Mouse (Mus musculus) liver, postnatal 0 days (tissue): ENCODE measurements around the gene Mocs3. TPM values are rescaled to one million over a fixed set of nuclear protein-coding genes. Genes with fewer than 3 reads are reported as not detected.

Source experiments
- ATAC-seq: fragments of 200-750 bp; cut with Nextera tagmentation; 2 replicates; pipeline ENCODE4 v1.8.0; 2017; ENCODE audit warnings: mild to moderate bottlenecking, moderate library complexity
- DNase-seq: peaks from one replicate; pipeline ENCODE4 v3.0.0-alpha.2; 2016
- H3K27ac ChIP-seq: fragments of 300-500 bp; sonication (generic); 2 replicates; pipeline ENCODE4 v1.5.1; 2014; ENCODE audit warnings: antibody characterized with exemption, moderate library complexity, mild to moderate bottlenecking, low read depth
- H3K27me3 ChIP-seq: fragments of 300-500 bp; sonication (generic); 2 replicates; pipeline ENCODE4 v1.6.1; 2014; ENCODE audit warnings: low read length, control low read depth, mixed read lengths; ENCODE audit not compliant: insufficient read depth
- H3K36me3 ChIP-seq: fragments of 300-500 bp; sonication (generic); replicated peaks from 2 replicates; pipeline ENCODE4 v1.6.1; 2014; ENCODE audit warnings: mild to moderate bottlenecking, control low read depth, low read length, moderate library complexity, mixed read lengths; ENCODE audit not compliant: insufficient read depth
- H3K4me1 ChIP-seq: fragments of 300-500 bp; sonication (generic); 2 replicates; pipeline ENCODE4 v1.6.1; 2014; ENCODE audit warnings: antibody characterized with exemption, mild to moderate bottlenecking, control low read depth; ENCODE audit not compliant: insufficient read depth
- H3K4me2 ChIP-seq: fragments of 300-500 bp; sonication (generic); 2 replicates; pipeline ENCODE4 v1.6.1; 2014; ENCODE audit warnings: low read depth, mild to moderate bottlenecking, low read length, moderate library complexity, mixed read lengths
- H3K4me3 ChIP-seq: fragments of 300-500 bp; sonication (generic); 2 replicates; pipeline ENCODE4 v1.5.1; 2014; ENCODE audit warnings: low read depth, low read length
- H3K9ac ChIP-seq: fragments of 300-500 bp; sonication (generic); replicated peaks from 2 replicates; pipeline ENCODE4 v1.6.1; 2014; ENCODE audit warnings: mild to moderate bottlenecking, moderate library complexity
- H3K9me3 ChIP-seq: fragments of 300-500 bp; sonication (generic); 2 replicates; pipeline ENCODE4 v1.6.1; 2016; ENCODE audit warnings: mild to moderate bottlenecking, control low read depth, low read length, mixed read lengths
- CTCF ChIP-seq: sonication (generic); IDR thresholded peaks from 2 replicates; pipeline ENCODE4 v1.5.1; 2016; ENCODE audit warnings: antibody characterized with exemption, low read depth
- EP300 ChIP-seq: IDR thresholded peaks from 2 replicates; pipeline ENCODE4 v1.6.1; 2016; ENCODE audit warnings: antibody characterized with exemption, low read depth, mild to moderate bottlenecking
- WGBS: fragments of 180-500 bp; shearing (Covaris S2); extraction: QIAGEN DNeasy Blood & Tissue Kit; methylation state at CpG from one replicate; pipeline ENCODE4 v1.1.7; 2014; ENCODE audit not compliant: insufficient replicate concordance; 5-methylcytosine and 5-hydroxymethylcytosine counted together
- polyA plus RNA-seq: library from polyadenylated mRNA; unstranded; fragments of >200 nt; fragmentation: Nextera tagmentation; extraction: Ambion mirVana; gene quantifications from 2 replicates; pipeline ENCODE4 v1.2.1, GENCODE M21; 2015

Gene Mocs3
- polyA plus RNA-seq, 1 experiment from 2014 or later: 3.6 TPM

DNA sequence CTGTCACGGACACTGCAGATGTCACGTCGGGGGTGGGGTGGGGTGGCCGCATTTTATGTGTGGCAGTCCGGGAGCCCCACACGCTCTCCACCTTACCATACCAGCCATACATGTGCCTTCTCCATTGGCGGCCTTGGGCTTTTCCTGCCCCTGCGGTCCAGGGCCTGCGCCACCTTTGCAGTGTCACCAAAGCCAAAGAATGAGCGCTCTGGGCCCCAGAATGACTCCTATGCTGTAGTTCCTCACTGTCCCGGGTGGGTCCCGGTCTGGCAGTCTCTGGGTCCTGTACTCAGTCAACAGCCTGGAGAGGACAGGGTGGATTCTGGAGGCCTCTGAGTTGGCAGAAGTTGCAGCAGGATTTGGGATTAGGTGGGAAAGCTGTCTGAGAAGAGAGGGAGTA, 51.2 kb downstream of the Mocs3 start, which contains the start of gene Kcng1:
Gene Kcng1, minus strand, starts transcription at position 155 of the 400 bp plus-strand sequence.
- DNase-seq (no peak), ATAC-seq (no peak)
- Histone ChIP-seq H3K9me3 (no peaks in the 10 kb centered on the region), H3K4me3 (peak within 1 kb of the TSS; percentile 31), H3K9ac (no peak within 1 kb of the TSS), H3K27ac (no peak within 1 kb of the TSS), H3K27me3 (peaks cover 64% of the 10 kb centered on the region), H3K4me2 (peak within 1 kb of the TSS; percentile 67), H3K4me1 (peaks cover 3% of the 10 kb centered on the region), H3K36me3 (no peaks in the 10 kb centered on the region)
- TF ChIP-seq CTCF (no peak), EP300 (no peak)
- WGBS: 14% methylated on average over 12 of the region's 12 CpGs

Other genes with a start within 250 kb of the Mocs3 start
- gene Ripor3, start 220.0 kb upstream of the Mocs3 start, polyA plus RNA-seq: 1.4 TPM in 2 replicates
- 2.3 and 2.7 TPM in 2 replicates for gene Pard6b, start 149.6 kb upstream of the Mocs3 start, polyA plus RNA-seq
- 3.5 and 4.0 TPM in 2 replicates for gene Adnp, start 23.5 kb upstream of the Mocs3 start, polyA plus RNA-seq
- 1.9 and 2.8 TPM in 2 replicates for gene Gm20716, start 258 bp upstream of the Mocs3 start, polyA plus RNA-seq
- gene Dpm1, start within 50 bp of the Mocs3 start, polyA plus RNA-seq: 87.3 and 105 TPM in 2 replicates
- 0.07 TPM in 1 of 2 replicates, not detected in the other for gene Kcng1, start 51.1 kb downstream of the Mocs3 start, polyA plus RNA-seq